In genomic region chr19:56589008-56589407, GRCm38 (mm10) we compare ENCODE assay signal across 20 mouse cellular contexts. TPM values are rescaled to one million over a fixed set of nuclear protein-coding genes. Genes with fewer than 3 reads are reported as not detected.
DNase-seq lines count a peak whose midpoint lies in the region; ATAC-seq and TF ChIP-seq lines count a peak whose summit lies in the region.
"Had no signal": no experiment of that assay in that cellular context is flagged by ENCODE, and none has a peak within 500 bp of the region (broad histone marks: within the 10 kb centered on the region; RNA-seq: fewer than 3 reads in every experiment).

No protein-coding gene starts in this region.

- no peak overlapping the region for H3K4me2 ChIP-seq in heart, embryonic 12.5 days
- no peak overlapping the region for H3K4me2 ChIP-seq in stomach, postnatal 0 days (replicated peaks; ENCODE audit: low read depth)
- H3K4me2 ChIP-seq: hindbrain, embryonic 14.5 days; limb, embryonic 15.5 days; lung, embryonic 14.5 days had no signal

- peak overlapping the region; percentile 75 for H3K27ac ChIP-seq in heart, embryonic 12.5 days (ENCODE audit: poor library complexity, severe bottlenecking)
- H3K27ac ChIP-seq in layer of hippocampus, adult 2 months: peak overlapping the region; percentile 60; the same call in 1 of the 2 replicates
- peak overlapping the region; percentile 89 for H3K27ac ChIP-seq in MEL (ENCODE audit: control insufficient read depth, low read depth, low read length)
- peak overlapping the region; percentile 35; the same call in 1 of the 2 replicates for H3K27ac ChIP-seq in stomach, postnatal 0 days (replicated peaks)
- H3K27ac ChIP-seq: forebrain, embryonic 10.5 days; hindbrain, embryonic 14.5 days; limb, embryonic 15.5 days; liver, embryonic 14.5 days; midbrain, embryonic 10.5 days had no signal

- TF ChIP-seq CTCF in layer of hippocampus, adult 2 months (conservative IDR thresholded peaks at IDR 0.05): no peak
- no peak for TF ChIP-seq CTCF in MEL (IDR thresholded peaks at IDR 0.05 in 2 of 3, conservative IDR thresholded peaks at IDR 0.05 in 1 of 3; ENCODE audit: control insufficient read depth in 1 of 3, insufficient read depth in 1 of 3, low read depth in 2 of 3, low read length in 3 of 3, poor library complexity in 1 of 3, severe bottlenecking in 1 of 3)
- no peak for TF ChIP-seq CTCF in stomach, postnatal 0 days (IDR thresholded peaks at IDR 0.05; ENCODE audit: low read depth)

- ATAC-seq in heart, embryonic 12.5 days (ENCODE audit: insufficient number of reproducible peaks, low FRiP score): 0 out of 2 replicates have a peak, but pooled peaks have one; percentile 22
- 0 out of 2 replicates have a peak, but pooled peaks have one; percentile 4 for ATAC-seq in stomach, postnatal 0 days (ENCODE audit: low FRiP score, low TSS enrichment)
- ATAC-seq: inflammation-experienced regulatory T-cells, adult 6 months; midbrain, embryonic 16.5 days had no signal

- H3K36me3 ChIP-seq in heart, embryonic 12.5 days: peaks cover 61% of the 10 kb centered on the region
- peaks cover 26 to 52% of the 10 kb centered on the region in 2 experiments for H3K36me3 ChIP-seq in MEL (ENCODE audit: control insufficient read depth in 1 of 2, insufficient read depth in 2 of 2, low read length in 2 of 2)
- H3K36me3 ChIP-seq in stomach, postnatal 0 days (ENCODE audit: control insufficient read depth, insufficient read depth, low read length): peaks cover 20% of the 10 kb centered on the region

- no peak overlapping the region for H3K9ac ChIP-seq in heart, embryonic 12.5 days
- H3K9ac ChIP-seq in MEL (ENCODE audit: control insufficient read depth, low read depth, low read length, poor library complexity, severe bottlenecking): peak overlapping the region; percentile 29; the same call in 1 of the 2 replicates
- no peak overlapping the region for H3K9ac ChIP-seq in stomach, postnatal 0 days (ENCODE audit: low read length)
- H3K9ac ChIP-seq: hindbrain, embryonic 14.5 days; limb, embryonic 15.5 days; liver, embryonic 14.5 days; lung, embryonic 14.5 days had no signal

- H3K4me3 ChIP-seq in heart, embryonic 12.5 days: no peak overlapping the region
- no peak overlapping the region for H3K4me3 ChIP-seq in layer of hippocampus, adult 2 months
- H3K4me3 ChIP-seq in MEL (ENCODE audit: control insufficient read depth in 1 of 2, insufficient read depth in 1 of 2, low read depth in 2 of 2, low read length in 2 of 2): no peak overlapping the region
- no peak overlapping the region for H3K4me3 ChIP-seq in stomach, postnatal 0 days (ENCODE audit: low read depth, low read length)
- H3K4me3 ChIP-seq: forebrain, embryonic 10.5 days; limb, embryonic 15.5 days; midbrain, embryonic 10.5 days had no signal

- no peak for TF ChIP-seq RAD21 in MEL (IDR thresholded peaks at IDR 0.05; ENCODE audit: low read depth, low read length)

- no peaks in the 10 kb centered on the region for H3K9me3 ChIP-seq in heart, embryonic 12.5 days (replicated peaks)
- H3K9me3 ChIP-seq in MEL (replicated peaks; ENCODE audit: insufficient read depth, low read length): no peaks in the 10 kb centered on the region
- H3K9me3 ChIP-seq in stomach, postnatal 0 days (ENCODE audit: control insufficient read depth, low read length): no peaks in the 10 kb centered on the region
- H3K9me3 ChIP-seq: forebrain, embryonic 10.5 days; limb, embryonic 15.5 days; midbrain, embryonic 10.5 days had no signal

- H3K27me3 ChIP-seq in heart, embryonic 12.5 days (replicated peaks): no peaks in the 10 kb centered on the region
- H3K27me3 ChIP-seq in MEL (ENCODE audit: control insufficient read depth in 1 of 2, insufficient read depth in 2 of 2, low read length in 2 of 2): no peaks in the 10 kb centered on the region
- no peaks in the 10 kb centered on the region for H3K27me3 ChIP-seq in stomach, postnatal 0 days (ENCODE audit: control insufficient read depth, insufficient read depth, low read length)
- H3K27me3 ChIP-seq: limb, embryonic 15.5 days had no signal

- 69% methylated on average over 6 of the region's 6 CpGs for WGBS in heart, embryonic 12.5 days
- 81% methylated on average over 6 of the region's 6 CpGs for WGBS in stomach, postnatal 0 days

- DNase-seq in heart, adult 9 months (ENCODE audit: low spot score in 2 of 2): no peak
- no peak for DNase-seq in layer of hippocampus, adult 2 months (ENCODE audit: low spot score in 2 of 2)
- no peak for DNase-seq in layer of hippocampus, adult 8-10 months (ENCODE audit: low spot score in 2 of 2)
- DNase-seq in MEL (ENCODE audit: low read depth, low spot score): no peak
- DNase-seq in stomach, postnatal 0 days (ENCODE audit: low spot score): no peak
- DNase-seq in kidney, postnatal 4 days: no peak
- DNase-seq: cerebellum, adult 8-10 months; kidney, adult 8-10 months; kidney, postnatal 14 days; right cerebral cortex, postnatal 4 days; thymus, postnatal 25 days had no signal

- TF ChIP-seq EP300 in MEL (IDR thresholded peaks at IDR 0.05; ENCODE audit: low read depth in 1 of 2, low read length in 2 of 2): no peak
- TF ChIP-seq EP300 in stomach, postnatal 0 days (optimal IDR thresholded peaks at IDR 0.05): no peak

- no peak for TF ChIP-seq POLR2A in MEL (IDR thresholded peaks at IDR 0.05; ENCODE audit: control insufficient read depth in 1 of 2, insufficient read depth in 1 of 2, low read depth in 1 of 2, low read length in 2 of 2, poor library complexity in 1 of 2)

- peaks cover 24% of the 10 kb centered on the region for H3K4me1 ChIP-seq in heart, embryonic 12.5 days (replicated peaks)
- peaks cover 11 to 14% of the 10 kb centered on the region in 2 experiments for H3K4me1 ChIP-seq in MEL (ENCODE audit: control insufficient read depth in 1 of 2, insufficient read depth in 2 of 2, low read length in 2 of 2)
- H3K4me1 ChIP-seq in stomach, postnatal 0 days (replicated peaks; ENCODE audit: control insufficient read depth, insufficient read depth): no peaks in the 10 kb centered on the region
- H3K4me1 ChIP-seq: forebrain, embryonic 10.5 days; midbrain, embryonic 10.5 days had no signal

- H3K79me2 ChIP-seq in MEL (ENCODE audit: control insufficient read depth, insufficient read depth, low read length, poor library complexity): no peaks in the 10 kb centered on the region

TF ChIP-seq in MEL, 35 proteins besides CTCF, POLR2A, EP300 and RAD21:
- no peak for TF ChIP-seq NRF1 (IDR thresholded peaks at IDR 0.05; ENCODE audit: insufficient read depth, low read depth, low read length, poor library complexity, severe bottlenecking)
- TF ChIP-seq POLR2AphosphoS2 (IDR thresholded peaks at IDR 0.05; ENCODE audit: low read length): no peak
- TF ChIP-seq NELFE (IDR thresholded peaks at IDR 0.05; ENCODE audit: low read depth, low read length): no peak
- TF ChIP-seq MEF2A (IDR thresholded peaks at IDR 0.05; ENCODE audit: extremely low read depth, insufficient replicate concordance, low read depth, low read length, poor library complexity, severe bottlenecking): no peak
- TF ChIP-seq HCFC1 (IDR thresholded peaks at IDR 0.05; ENCODE audit: low read depth, low read length): no peak
- no peak for TF ChIP-seq UBTF (IDR thresholded peaks at IDR 0.05; ENCODE audit: borderline replicate concordance, insufficient read depth, low read depth, low read length)
- TF ChIP-seq GATA1 (IDR thresholded peaks at IDR 0.05; ENCODE audit: low read depth, low read length): no peak
- no peak for TF ChIP-seq TCF12 (IDR thresholded peaks at IDR 0.05; ENCODE audit: low read depth, low read length)
- TF ChIP-seq E2F4 (IDR thresholded peaks at IDR 0.05; ENCODE audit: borderline replicate concordance, low read depth, low read length): no peak
- no peak for TF ChIP-seq TAL1 (IDR thresholded peaks at IDR 0.05; ENCODE audit: low read length)
- TF ChIP-seq GABPA (IDR thresholded peaks at IDR 0.05; ENCODE audit: low read depth, low read length): no peak
- TF ChIP-seq RCOR1 (IDR thresholded peaks at IDR 0.05; ENCODE audit: low read depth, low read length): no peak
- TF ChIP-seq BHLHE40 (IDR thresholded peaks at IDR 0.05; ENCODE audit: borderline replicate concordance, low read depth, low read length): no peak
TF ChIP-seq in MEL: peak in this region for 0.

RNA-seq across cellular contexts. Expression of gene Nhlrc2, which starts 40.9 kb away (rescaled TPM):
- polyA plus RNA-seq in heart, embryonic 12.5 days (2016; fragmentation: Nextera tagmentation; extraction: Ambion mirVana): 15.4 and 17.4 TPM in 2 replicates
- 10 to 100 TPM; 11.6 to 12.9 TPM for total RNA-seq in layer of hippocampus, adult 2 months (2021)
- 10 to 100 TPM; 13.8 to 16.1 (median 14.3) TPM for total RNA-seq in layer of hippocampus, adult 8-10 months (2022)
- 27.7 and 34.7 TPM in 2 replicates for total RNA-seq in MEL (2012; rRNA removed)
- polyA plus RNA-seq in MEL (2012; ENCODE audit: insufficient read depth in 1 of 2, insufficient read length in 2 of 2, low read depth in 1 of 2, low replicate concordance in 2 of 2, missing spikeins in 1 of 2): 10 to 100 TPM; 22.4 to 37.6 TPM
- 8.1 and 8.2 TPM in 2 replicates for polyA plus RNA-seq in stomach, postnatal 0 days (2015; fragmentation: Nextera tagmentation; extraction: Ambion mirVana)

RNA-seq across cellular contexts. Expression of gene Dclre1a, which starts 41.0 kb away (rescaled TPM):
- 10.8 and 14.6 TPM in 2 replicates for polyA plus RNA-seq in heart, embryonic 12.5 days (2016; fragmentation: Nextera tagmentation; extraction: Ambion mirVana)
- total RNA-seq in layer of hippocampus, adult 2 months (2021): 1 to 10 TPM; 6.9 to 7.7 TPM
- 1 to 10 TPM; 5.3 to 9.8 (median 7.7) TPM for total RNA-seq in layer of hippocampus, adult 8-10 months (2022)
- 27.9 and 28.7 TPM in 2 replicates for total RNA-seq in MEL (2012; rRNA removed)
- 100 to 1,000 TPM in 1 of 2 experiments, 10 to 100 TPM in 1; 36.0 to 142 TPM for polyA plus RNA-seq in MEL (2012; ENCODE audit: insufficient read depth in 1 of 2, insufficient read length in 2 of 2, low read depth in 1 of 2, low replicate concordance in 2 of 2, missing spikeins in 1 of 2)
- 9.5 and 10.7 TPM in 2 replicates for polyA plus RNA-seq in stomach, postnatal 0 days (2015; fragmentation: Nextera tagmentation; extraction: Ambion mirVana)

Comparison
In these comparisons a context has a peak if more than half of its experiments do, and no peak if none do; other contexts are left out.
1. H3K27ac ChIP-seq: peak in every context shown above with its lines; median percentile 89 in MEL; 75 in heart, embryonic 12.5 days; 60 in layer of hippocampus, adult 2 months; 35 in stomach, postnatal 0 days.